ENCODE assay signal across 9 mouse cellular contexts in the genomic region with DNA sequence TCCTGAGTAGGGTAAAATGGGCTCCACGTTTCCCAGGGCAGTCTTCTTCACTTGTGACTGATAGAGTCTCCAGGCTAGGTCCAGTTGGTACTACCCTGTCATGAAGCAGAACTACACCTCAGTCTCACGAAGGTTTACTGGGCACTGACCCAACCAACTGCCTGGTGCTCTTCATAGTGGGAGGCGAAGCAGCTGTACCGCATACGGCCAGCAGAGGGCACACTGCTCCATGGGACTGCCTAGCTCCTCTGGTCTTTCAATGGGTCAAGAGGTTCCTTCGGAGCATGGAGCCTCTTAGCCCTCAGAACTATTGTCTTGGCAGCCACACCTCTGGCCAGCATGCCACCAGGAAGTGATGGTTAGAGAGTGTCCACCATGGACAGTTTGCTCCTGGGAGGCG. TPM values are rescaled to one million over a fixed set of nuclear protein-coding genes. Genes with fewer than 3 reads are reported as not detected.
DNase-seq lines count a peak whose midpoint lies in the region; ATAC-seq and TF ChIP-seq lines count a peak whose summit lies in the region.
"Had no signal": no experiment of that assay in that cellular context is flagged by ENCODE, and none has a peak within 500 bp of the region (broad histone marks: within the 10 kb centered on the region; RNA-seq: fewer than 3 reads in every experiment).

No protein-coding gene starts in this region.

- no peak for TF ChIP-seq POLR2A in liver, adult 2 months (IDR thresholded peaks at IDR 0.05; ENCODE audit: extremely low read depth, insufficient read depth, low read length)

- H3K36me3 ChIP-seq in kidney, embryonic 15.5 days, result no peaks in the 10 kb centered on the region
- peaks cover 5% of the 10 kb centered on the region; the same call in 1 of the 2 replicates for H3K36me3 ChIP-seq in liver, adult 2 months (ENCODE audit: control insufficient read depth, insufficient read depth, low read length)
- H3K36me3 ChIP-seq: stomach, embryonic 15.5 days had no signal

- H3K27ac ChIP-seq in kidney, embryonic 15.5 days, result no peak overlapping the region
- H3K27ac ChIP-seq in liver, adult 2 months (replicated peaks; ENCODE audit: insufficient read depth, low read depth, low read length), result no peak overlapping the region
- H3K27ac ChIP-seq: stomach, embryonic 15.5 days had no signal

- H3K9ac ChIP-seq in kidney, embryonic 15.5 days, result no peak overlapping the region
- no peak overlapping the region for H3K9ac ChIP-seq in liver, adult 2 months (ENCODE audit: low read depth, low read length)
- H3K9ac ChIP-seq: stomach, embryonic 15.5 days had no signal

- no peaks in the 10 kb centered on the region for H3K9me3 ChIP-seq in kidney, embryonic 15.5 days (replicated peaks)
- H3K9me3 ChIP-seq: stomach, embryonic 15.5 days had no signal

- peaks cover 19% of the 10 kb centered on the region for H3K4me1 ChIP-seq in kidney, embryonic 15.5 days
- H3K4me1 ChIP-seq in liver, adult 2 months (ENCODE audit: control insufficient read depth, insufficient read depth, low read length), result peaks cover 33% of the 10 kb centered on the region

- 0 out of 2 replicates have a peak, but pooled peaks have one; percentile 25 for ATAC-seq in kidney, embryonic 15.5 days (replicated peaks; ENCODE audit: low FRiP score)

- no peak overlapping the region for H3K4me3 ChIP-seq in kidney, embryonic 15.5 days (replicated peaks)
- no peak overlapping the region for H3K4me3 ChIP-seq in liver, adult 2 months (ENCODE audit: insufficient read depth, low read depth, low read length)
- H3K4me3 ChIP-seq: stomach, embryonic 15.5 days had no signal

- H3K27me3 ChIP-seq in kidney, embryonic 15.5 days, result peaks cover 28% of the 10 kb centered on the region; the same call in 1 of the 2 replicates
- no peaks in the 10 kb centered on the region for H3K27me3 ChIP-seq in liver, adult 2 months (ENCODE audit: control insufficient read depth, insufficient read depth, low read length)
- H3K27me3 ChIP-seq: stomach, embryonic 15.5 days had no signal

- peaks cover 4% of the 10 kb centered on the region; the same call in 1 of the 2 replicates for H3K79me2 ChIP-seq in liver, adult 2 months (ENCODE audit: control insufficient read depth, insufficient read depth, low read length)

- no peak overlapping the region for H3K4me2 ChIP-seq in kidney, embryonic 15.5 days
- H3K4me2 ChIP-seq: stomach, embryonic 15.5 days had no signal

- TF ChIP-seq CTCF in liver, adult 2 months (IDR thresholded peaks at IDR 0.05; ENCODE audit: low read depth, low read length), result peak; percentile 100

- DNase-seq in 416B (ENCODE audit: low read depth), result peak; percentile 64
- DNase-seq in adrenal gland, adult 2 months, result peak; percentile 90
- peak; percentile 91 for DNase-seq in embryo, embryonic 10.5 days (ENCODE audit: low spot score)
- peak; percentile 68 for DNase-seq in gastrocnemius, postnatal 25 days
- DNase-seq in liver, adult 2 months (ENCODE audit: extremely low read depth, low read depth, low spot score), result peak; percentile 70
- DNase-seq in natural killer cell, adult 2 months (ENCODE audit: low spot score in 2 of 2), result peak; percentile 49 to 68
- peak; percentile 63 to 89 for DNase-seq in spleen, postnatal 4 days (ENCODE audit: low spot score in 2 of 2)

- 15% methylated on average over 7 of the region's 7 CpGs for WGBS in kidney, embryonic 15.5 days
- WGBS in liver, adult 2 months, result 15% methylated on average over 7 of the region's 7 CpGs

RNA-seq across cellular contexts. Expression of gene Aspg, which starts 7.2 kb away (rescaled TPM):
- total RNA-seq in adrenal gland, adult 2 months (2021), result 10 to 100 TPM; 23.2 to 24.5 TPM
- polyA plus RNA-seq in adrenal gland, adult 2 months (2012; rRNA removed), result 27.0 and 52.0 TPM in 2 replicates
- not detected for total RNA-seq in gastrocnemius, postnatal 25 days (2021)
- polyA plus RNA-seq in kidney, embryonic 15.5 days (2015; fragmentation: Nextera tagmentation; extraction: Ambion mirVana), result 1.9 and 3.1 TPM in 2 replicates
- total RNA-seq in liver, adult 2 months (2014; rRNA removed), result 162 and 179 TPM in 2 replicates
- 398 and 612 TPM in 2 replicates for polyA plus RNA-seq in liver, adult 2 months (2012; rRNA removed)

RNA-seq across cellular contexts. Expression of gene Kif26a, which starts 32.3 kb away (rescaled TPM):
- total RNA-seq in adrenal gland, adult 2 months (2021), result 1 to 10 TPM; 6.1 to 9.5 TPM
- 11.8 and 17.0 TPM in 2 replicates for polyA plus RNA-seq in adrenal gland, adult 2 months (2012; rRNA removed)
- 1 to 10 TPM; 5.3 to 5.5 TPM for total RNA-seq in gastrocnemius, postnatal 25 days (2021)
- 3.6 and 4.5 TPM in 2 replicates for polyA plus RNA-seq in kidney, embryonic 15.5 days (2015; fragmentation: Nextera tagmentation; extraction: Ambion mirVana)
- 0.27 and 0.28 TPM in 2 replicates for total RNA-seq in liver, adult 2 months (2014; rRNA removed)
- 0.77 and 0.84 TPM in 2 replicates for polyA plus RNA-seq in liver, adult 2 months (2012; rRNA removed)

Comparison
In these comparisons a context has a peak if more than half of its experiments do, and no peak if none do; other contexts are left out.
1. RNA of gene Aspg, which starts 7.2 kb away (total RNA-seq): 162 to 179 TPM in liver, adult 2 months and 23.2 to 24.5 TPM in adrenal gland, adult 2 months; not detected in gastrocnemius, postnatal 25 days; every median in the first group is over 10 times any median in the second.
2. Peak in every context shown above with its lines, with median percentiles within 50 percentile points of each other: DNase-seq.